Mouse (Mus musculus) hindbrain, embryonic 10.5 days (tissue): ENCODE data around the gene Nono. TPM values are rescaled to one million over a fixed set of nuclear protein-coding genes. Genes with fewer than 3 reads are reported as not detected.

Source experiments
- DNase-seq: peaks from one replicate; pipeline ENCODE4 v3.0.0-alpha.2; 2017; ENCODE audit warnings: low spot score
- H3K27ac ChIP-seq: fragments of 300-500 bp; sonication (generic); 2 replicates; pipeline ENCODE4 v1.5.1; 2016; ENCODE audit warnings: mild to moderate bottlenecking, moderate library complexity
- H3K27me3 ChIP-seq: fragments of 300-500 bp; sonication (generic); 2 replicates; pipeline ENCODE4 v1.6.1; 2016; ENCODE audit warnings: mild to moderate bottlenecking; ENCODE audit not compliant: poor library complexity, insufficient read depth, severe bottlenecking
- H3K36me3 ChIP-seq: fragments of 300-500 bp; sonication (generic); 2 replicates; pipeline ENCODE4 v1.6.1; 2016; ENCODE audit warnings: mild to moderate bottlenecking, moderate library complexity
- H3K4me1 ChIP-seq: fragments of 300-500 bp; sonication (generic); replicated peaks from 2 replicates; pipeline ENCODE4 v1.6.1; 2016; ENCODE audit warnings: mild to moderate bottlenecking
- H3K4me3 ChIP-seq: fragments of 300-500 bp; sonication (generic); 2 replicates; pipeline ENCODE4 v1.5.1; 2016; ENCODE audit warnings: mild to moderate bottlenecking, moderate library complexity
- H3K9me3 ChIP-seq: fragments of 300-500 bp; sonication (generic); 2 replicates; pipeline ENCODE4 v1.6.1; 2016; ENCODE audit warnings: mild to moderate bottlenecking, moderate library complexity
- WGBS: fragments of 180-500 bp; shearing (Covaris S2); methylation state at CpG from one replicate; pipeline ENCODE4 v1.1.7; 2016; 5-methylcytosine and 5-hydroxymethylcytosine counted together
- polyA plus RNA-seq: library from polyadenylated mRNA; unstranded; fragments of >200 nt; fragmentation: Nextera tagmentation; extraction: Ambion mirVana; gene quantifications from 2 replicates; pipeline ENCODE4 v1.2.1, GENCODE M21; 2016

Nono gene
- 554 and 625 TPM in 2 replicates for polyA plus RNA-seq

- DNase-seq, result peak; percentile 87
- H3K9me3 ChIP-seq, result no peaks in the 10 kb centered on the region
- H3K36me3 ChIP-seq, result peaks cover 28% of the 10 kb centered on the region
- H3K4me1 ChIP-seq, result no peaks in the 10 kb centered on the region
- WGBS, result 18% methylated on average over 51 of the region's 51 CpGs
- H3K4me3 ChIP-seq, result peak within 1 kb of the TSS; percentile 70
- H3K27me3 ChIP-seq, result 0 out of 2 replicates have a peak, but pooled peaks cover 4% of the 10 kb centered on the region
- H3K27ac ChIP-seq, result peak within 1 kb of the TSS; percentile 98
Observed at GRCm38 (mm10) chrX:101429142-101429949, at the start of gene Nono. Gene Nono (plus strand): TSS chrX:101429318.

DNA sequence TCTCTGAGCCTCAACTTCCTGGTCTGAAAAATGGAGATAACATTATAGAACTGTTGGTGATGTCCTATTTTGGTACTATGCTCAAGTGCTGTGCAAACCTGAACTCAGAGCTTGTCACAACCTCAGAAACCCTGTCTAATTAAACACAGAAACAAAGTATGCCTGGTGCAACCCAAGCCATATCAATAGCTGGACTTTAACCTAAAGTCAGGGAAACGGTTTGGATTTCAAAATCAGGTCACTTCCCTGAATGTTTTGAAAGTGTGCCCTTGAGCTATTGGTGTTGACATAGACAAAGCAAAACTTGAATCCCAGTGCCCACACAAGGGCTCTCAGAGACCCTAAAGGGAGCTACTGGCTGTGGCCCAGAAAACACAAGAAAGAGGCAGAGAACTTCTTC is 49.4 kb upstream of the Nono start:
- no peak overlapping the region for H3K27ac ChIP-seq
- DNase-seq, result no peak
- H3K4me1 ChIP-seq, result peaks cover 5% of the 10 kb centered on the region; the same call in 1 of the 2 replicates
- no peaks in the 10 kb centered on the region for H3K9me3 ChIP-seq
- 73% methylated on average over 1 of the region's 1 CpGs for WGBS
- no peak overlapping the region for H3K4me3 ChIP-seq
- peaks cover 80% of the 10 kb centered on the region for H3K27me3 ChIP-seq
- H3K36me3 ChIP-seq, result no peaks in the 10 kb centered on the region

- Histone ChIP-seq H3K36me3 (no peaks in the 10 kb centered on the region), H3K4me3 (no peak overlapping the region), H3K4me1 (peaks cover 6% of the 10 kb centered on the region; the same call in 1 of the 2 replicates), H3K27me3 (peaks cover 86% of the 10 kb centered on the region), H3K9me3 (no peaks in the 10 kb centered on the region), H3K27ac (no peak overlapping the region)
- WGBS, result 21% methylated on average over 18 of the region's 18 CpGs
- no peak for DNase-seq
Observed at GRCm38 (mm10) chrX:101383455-101383854, 45.7 kb upstream of the Nono start.

DNA sequence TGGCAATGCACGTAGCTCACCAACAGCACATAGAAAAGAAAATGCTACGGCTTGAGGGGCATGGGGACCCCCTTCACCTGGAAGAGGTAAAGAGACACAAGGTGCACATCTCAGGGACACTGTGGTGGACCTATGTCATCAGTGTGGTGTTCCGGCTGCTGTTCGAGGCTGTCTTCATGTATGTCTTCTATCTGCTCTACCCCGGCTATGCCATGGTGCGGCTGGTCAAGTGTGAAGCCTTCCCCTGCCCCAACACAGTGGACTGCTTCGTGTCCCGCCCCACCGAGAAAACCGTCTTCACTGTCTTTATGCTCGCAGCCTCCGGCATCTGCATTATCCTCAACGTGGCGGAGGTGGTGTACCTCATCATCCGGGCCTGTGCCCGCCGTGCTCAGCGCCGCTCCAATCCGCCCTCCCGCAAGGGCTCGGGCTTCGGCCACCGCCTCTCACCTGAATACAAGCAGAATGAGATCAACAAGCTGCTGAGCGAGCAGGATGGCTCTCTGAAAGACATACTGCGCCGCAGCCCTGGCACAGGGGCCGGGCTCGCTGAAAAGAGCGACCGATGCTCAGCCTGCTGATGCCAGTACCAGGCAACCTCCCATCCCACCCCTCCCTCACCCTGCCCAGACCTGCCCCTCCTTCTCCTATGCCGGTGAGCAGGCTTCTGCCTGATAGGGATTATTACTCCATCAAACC is 44.5 kb upstream of the Nono start:
- Histone ChIP-seq H3K4me1 (peaks cover 6% of the 10 kb centered on the region; the same call in 1 of the 2 replicates), H3K27me3 (peaks cover 88% of the 10 kb centered on the region), H3K4me3 (peak overlapping the region; percentile 40), H3K27ac (no peak overlapping the region), H3K36me3 (no peaks in the 10 kb centered on the region), H3K9me3 (no peaks in the 10 kb centered on the region)
- 23% methylated on average over 32 of the region's 32 CpGs for WGBS
- peak; percentile 10 for DNase-seq

DNA sequence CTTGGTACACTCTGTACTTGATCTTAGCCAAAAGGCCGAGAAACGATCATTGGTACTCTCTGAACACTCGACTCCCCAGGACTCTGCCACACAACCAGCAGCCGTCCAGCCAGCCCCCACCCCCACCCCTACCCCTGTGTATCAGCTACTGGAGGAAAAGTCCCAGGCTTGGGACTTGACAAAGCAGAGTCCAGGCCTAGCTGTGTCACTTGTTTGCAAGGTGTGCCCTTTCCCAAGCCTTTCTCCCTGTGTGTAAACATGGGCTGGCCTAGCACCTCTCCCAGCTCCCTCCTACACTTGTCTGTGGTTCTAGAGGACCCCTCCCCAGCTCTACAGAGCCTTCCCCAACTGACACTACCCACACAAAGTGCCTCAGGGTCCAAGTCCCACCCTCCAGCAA is 42.9 kb upstream of the Nono start:
- peaks cover 79% of the 10 kb centered on the region for H3K27me3 ChIP-seq
- H3K36me3 ChIP-seq, result no peaks in the 10 kb centered on the region
- H3K4me1 ChIP-seq, result peaks cover 6% of the 10 kb centered on the region; the same call in 1 of the 2 replicates
- H3K4me3 ChIP-seq, result no peak overlapping the region
- no peak overlapping the region for H3K27ac ChIP-seq
- 49% methylated on average over 4 of the region's 4 CpGs for WGBS
- H3K9me3 ChIP-seq, result no peaks in the 10 kb centered on the region
- no peak for DNase-seq

GRCm38 (mm10) chrX:101388866-101389537 is 40.1 kb upstream of the Nono start:
- Histone ChIP-seq H3K9me3 (no peaks in the 10 kb centered on the region), H3K4me1 (peaks cover 6% of the 10 kb centered on the region; the same call in 1 of the 2 replicates), H3K4me3 (no peak overlapping the region), H3K36me3 (no peaks in the 10 kb centered on the region), H3K27me3 (peaks cover 51% of the 10 kb centered on the region), H3K27ac (no peak overlapping the region)
- WGBS, result 72% methylated on average over 5 of the region's 5 CpGs
- no peak for DNase-seq

- no peaks in the 10 kb centered on the region for H3K9me3 ChIP-seq
- no peak overlapping the region for H3K27ac ChIP-seq
- H3K4me1 ChIP-seq, result peaks cover 7% of the 10 kb centered on the region
- peaks cover 52% of the 10 kb centered on the region for H3K27me3 ChIP-seq
- 67% methylated on average over 2 of the region's 2 CpGs for whole genome bisulfite sequencing
- no peak overlapping the region for H3K4me3 ChIP-seq
- H3K36me3 ChIP-seq, result no peaks in the 10 kb centered on the region
- no peak for DNase-seq
Observed at GRCm38 (mm10) chrX:101394341-101394740, 34.8 kb upstream of the Nono start.

DNA sequence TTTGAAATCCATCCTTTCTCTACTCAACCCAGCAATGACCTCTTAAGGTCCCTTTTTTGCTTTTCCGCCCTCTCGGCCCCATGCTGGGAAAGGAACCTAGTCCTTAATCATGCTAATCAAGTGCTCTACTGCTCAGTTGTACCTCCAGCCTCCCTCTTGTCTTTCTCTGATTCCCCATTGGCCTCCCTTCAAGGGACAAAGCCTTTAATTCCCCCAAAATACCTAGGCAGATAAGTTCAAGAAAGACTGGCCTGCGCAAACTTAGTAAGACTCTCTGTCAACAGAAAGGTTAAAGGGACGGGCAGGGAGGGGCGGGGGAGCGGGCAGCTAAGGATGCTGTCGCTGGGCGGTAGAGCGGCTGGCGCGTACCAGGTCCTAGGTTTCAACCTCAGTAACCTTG is 32.7 kb upstream of the Nono start:
- no peak for DNase-seq
- H3K36me3 ChIP-seq, result no peaks in the 10 kb centered on the region
- H3K4me1 ChIP-seq, result peaks cover 7% of the 10 kb centered on the region
- 19% methylated on average over 11 of the region's 11 CpGs for WGBS
- peaks cover 51% of the 10 kb centered on the region for H3K27me3 ChIP-seq
- H3K4me3 ChIP-seq, result no peak overlapping the region; the same call in 1 of the 2 replicates
- H3K9me3 ChIP-seq, result no peaks in the 10 kb centered on the region
- no peak overlapping the region for H3K27ac ChIP-seq

DNA sequence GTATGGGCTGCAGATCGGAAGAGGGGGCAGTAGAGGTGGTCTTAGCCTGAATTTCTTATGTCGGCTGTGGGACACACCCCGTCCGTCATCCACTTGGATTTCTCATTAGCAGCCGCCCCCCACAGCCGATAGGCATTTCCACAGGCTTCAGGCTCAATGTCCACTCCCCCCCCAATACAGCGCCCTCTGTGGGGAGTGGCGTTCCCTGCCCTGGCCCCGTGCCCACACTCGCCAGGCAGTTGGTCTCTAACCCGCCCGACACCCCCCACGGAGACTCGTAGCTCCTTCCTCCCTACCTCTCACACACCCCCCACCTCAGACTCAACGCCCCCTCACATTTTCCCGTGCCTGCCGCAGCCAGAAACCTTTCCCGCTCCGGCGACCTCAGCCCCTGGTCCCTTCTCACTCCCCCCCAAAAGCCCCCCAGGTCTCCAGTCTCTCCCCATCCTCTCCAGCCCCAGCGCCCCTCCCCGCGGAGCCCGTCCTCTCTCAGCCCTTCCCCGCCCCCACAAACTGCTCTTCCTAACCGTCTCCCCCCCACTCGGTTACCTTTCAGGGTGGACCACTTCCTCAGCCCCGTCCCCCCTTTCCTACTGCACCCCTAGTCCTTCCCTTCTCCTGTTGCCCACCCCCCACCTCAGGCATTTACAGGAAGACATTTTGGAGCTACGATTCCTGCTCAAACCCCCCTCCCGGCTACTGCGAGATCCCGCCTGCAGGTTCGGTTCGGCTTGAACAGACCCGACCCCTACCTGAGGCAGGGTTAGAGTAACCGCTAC is 10.0 kb upstream of the Nono start:
- peaks cover 25% of the 10 kb centered on the region for H3K36me3 ChIP-seq
- H3K27ac ChIP-seq, result peak overlapping the region; percentile 86
- H3K27me3 ChIP-seq, result peaks cover 29% of the 10 kb centered on the region
- H3K4me1 ChIP-seq, result peaks cover 22% of the 10 kb centered on the region
- H3K4me3 ChIP-seq, result peak overlapping the region; percentile 65
- WGBS, result 20% methylated on average over 36 of the region's 36 CpGs
- H3K9me3 ChIP-seq, result no peaks in the 10 kb centered on the region
- DNase-seq, result peak; percentile 21

DNA sequence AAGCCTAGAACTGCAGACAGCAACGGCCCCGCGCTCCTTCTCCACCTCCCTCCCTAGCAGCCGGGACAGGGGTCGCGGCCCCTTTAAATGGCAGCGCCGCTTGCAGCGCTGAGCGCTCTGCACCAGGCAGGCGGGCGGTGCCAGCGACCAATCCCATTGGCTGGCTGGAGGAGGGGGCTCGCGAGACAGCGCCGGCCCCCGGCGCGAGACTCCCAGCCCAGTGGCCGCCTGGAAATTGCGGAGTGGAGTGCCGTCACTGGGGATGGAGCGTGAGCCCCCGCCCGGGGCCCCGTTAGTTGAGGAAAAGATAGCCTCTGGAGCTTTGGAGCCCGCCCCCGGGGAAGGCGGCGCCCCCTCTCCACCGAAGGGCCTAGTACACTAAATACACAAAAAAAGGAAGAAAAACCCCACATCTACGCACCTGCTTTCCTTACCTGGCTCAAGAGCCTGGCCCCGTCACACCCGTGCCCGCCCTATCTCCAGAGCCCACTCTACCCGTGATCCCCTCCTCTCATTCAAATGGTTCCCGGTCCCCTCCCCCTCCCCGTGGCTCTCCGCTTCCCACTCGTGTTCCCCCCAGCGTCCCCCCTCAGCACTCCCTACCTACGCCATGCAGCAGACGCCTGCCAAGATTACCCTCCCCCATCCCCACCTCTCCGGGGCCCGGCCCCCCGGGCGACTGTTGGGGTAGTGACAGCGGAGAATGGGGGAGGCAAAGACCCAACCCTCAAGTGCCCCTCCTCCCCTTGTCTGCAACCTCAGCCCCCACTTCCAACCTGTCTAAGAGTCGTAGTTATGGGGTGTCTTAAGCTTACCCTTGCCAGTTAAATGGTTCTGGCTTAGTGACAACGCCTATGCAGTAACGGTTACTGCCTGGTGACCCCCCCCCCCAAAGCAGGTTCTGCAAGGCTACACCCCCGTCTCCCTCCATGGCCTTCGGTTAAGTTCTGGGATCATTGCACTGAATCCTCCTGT is 9.1 kb upstream of the Nono start:
- 13% methylated on average over 54 of the region's 54 CpGs for WGBS
- Histone ChIP-seq H3K36me3 (peaks cover 18% of the 10 kb centered on the region), H3K9me3 (no peaks in the 10 kb centered on the region), H3K4me3 (peak overlapping the region; percentile 65), H3K27me3 (peaks cover 29% of the 10 kb centered on the region), H3K4me1 (peaks cover 22% of the 10 kb centered on the region), H3K27ac (peak overlapping the region; percentile 86)
- peak; percentile 86 for DNase-seq

DNA sequence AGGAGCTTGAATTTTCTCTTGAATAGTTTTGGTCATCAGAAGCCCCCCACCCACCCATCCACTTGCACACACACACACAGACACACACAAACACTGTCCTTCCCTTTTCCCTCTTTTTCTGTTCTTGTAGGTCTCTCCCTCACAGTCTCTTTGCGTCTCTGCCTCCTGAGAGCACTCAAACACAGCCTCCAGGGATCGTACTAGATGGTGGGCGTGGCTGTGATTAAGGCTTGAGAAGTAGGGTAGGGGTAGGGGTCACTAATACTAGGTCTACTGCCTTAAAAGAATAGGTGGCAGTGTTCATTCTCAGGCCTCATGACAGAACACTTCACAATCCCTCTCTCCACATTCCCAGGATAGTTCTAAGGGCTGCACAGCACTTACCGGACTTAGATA is 8.4 kb upstream of the Nono start, which contains the start of gene Zmym3:
Gene Zmym3, minus strand, starts transcription at position 150 of the 396 bp plus-strand sequence.
- Histone ChIP-seq H3K36me3 (peaks cover 11% of the 10 kb centered on the region), H3K9me3 (no peaks in the 10 kb centered on the region), H3K27ac (peak within 1 kb of the TSS; percentile 86), H3K4me3 (peak within 1 kb of the TSS; percentile 65), H3K27me3 (peaks cover 26% of the 10 kb centered on the region), H3K4me1 (peaks cover 22% of the 10 kb centered on the region)
- 21% methylated on average over 4 of the region's 4 CpGs for WGBS
- DNase-seq, result no peak
